Mouse (Mus musculus): ENCODE measurements at regions not wholly inside any gene's neighbourhood (a gene's known extent, or its start where the extent isn't known, plus 50 kb on each side); places are given as distances from the start of the nearest gene placed in this dataset.
"Not testable (repeated sequence)": the region's sequence is repeated elsewhere in the genome, so short reads cannot be mapped to it uniquely, and the experiment has no call there.

DNA sequence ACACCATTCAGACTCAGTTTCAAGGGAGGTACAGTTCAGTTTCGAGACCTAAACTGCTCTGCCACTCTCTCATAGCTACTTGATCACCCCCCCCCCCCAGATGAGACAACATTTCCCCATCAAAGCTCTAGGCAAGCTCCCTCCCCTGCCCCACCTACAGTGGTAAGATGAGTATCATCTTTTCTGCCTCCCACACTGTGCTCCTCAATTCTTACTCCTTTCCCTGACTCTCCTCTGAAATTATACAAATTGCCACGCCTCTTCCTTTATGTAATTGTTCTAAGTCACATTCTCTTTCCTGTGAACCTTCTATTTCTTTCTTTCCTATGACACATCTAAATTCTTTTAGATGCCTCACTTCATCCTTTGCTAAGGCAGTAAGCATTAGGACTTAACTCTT is 321.6 kb downstream of the Htr1b start:
- peak in 1 of 2 experiments; percentile 25 for DNase-seq (ENCODE audit: extremely low spot score in 1 of 2, low spot score in 1 of 2)

DNA sequence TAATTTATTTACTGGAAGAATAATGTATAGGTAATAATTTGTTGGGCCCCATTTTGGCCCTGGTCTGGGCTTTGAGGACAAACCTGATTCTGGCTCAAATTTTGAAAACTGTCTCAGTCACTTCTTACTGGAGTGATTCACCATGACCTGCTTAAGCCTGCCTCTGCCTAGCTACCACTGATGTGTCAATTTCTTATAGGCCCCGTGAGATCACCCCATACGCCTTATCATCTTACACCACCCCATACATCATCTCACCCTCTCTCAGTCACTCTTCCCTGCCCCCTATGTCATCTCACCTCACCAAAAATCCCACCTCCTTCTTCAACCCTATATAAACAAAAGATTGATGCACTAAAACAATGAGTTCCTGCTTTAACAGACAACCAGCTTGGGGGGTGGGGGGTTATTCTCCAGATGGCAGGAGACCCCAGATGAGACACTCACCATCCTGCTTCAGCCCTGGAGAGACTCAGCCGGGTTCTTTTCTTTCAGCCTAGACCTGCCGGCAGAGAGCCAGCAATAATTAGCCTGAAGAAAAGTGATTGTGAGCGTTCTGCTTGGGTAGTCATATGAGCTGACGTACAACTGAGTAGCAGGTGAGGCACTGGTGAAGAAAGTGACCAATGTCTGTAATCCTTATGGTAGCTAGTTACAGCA is 325.0 kb downstream of the Htr1b start:
- no peak for DNase-seq (ENCODE audit: extremely low spot score in 1 of 2, low spot score in 1 of 2)

DNA sequence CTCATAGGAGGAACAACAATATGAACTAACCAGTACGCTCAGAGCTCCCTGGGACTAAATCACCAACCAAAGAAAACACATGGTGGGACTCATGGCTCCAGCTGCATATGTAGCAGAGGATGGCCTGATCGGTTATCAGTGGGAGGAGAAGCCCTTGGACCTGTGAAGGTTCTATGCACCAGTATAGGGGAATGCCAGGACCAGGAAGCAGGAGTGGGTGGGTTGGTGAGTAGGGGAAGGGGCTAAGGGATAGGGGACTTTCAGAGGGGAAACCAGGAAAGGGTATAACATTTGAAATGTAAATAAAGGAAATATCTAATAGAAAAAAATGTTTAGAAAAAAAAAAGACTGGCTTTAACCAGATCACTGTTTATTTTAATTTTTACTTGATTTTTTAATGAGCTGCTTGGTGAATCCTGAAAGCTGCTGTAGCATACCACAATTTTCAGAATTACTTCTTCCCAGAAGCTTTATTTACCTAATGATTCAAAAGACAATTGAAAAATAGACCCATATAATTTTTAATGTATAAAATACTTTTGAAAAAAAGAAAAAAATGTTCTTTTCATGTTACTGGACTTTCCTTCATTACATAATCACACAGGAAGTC is 328.1 kb downstream of the Htr1b start:
- DNase-seq (ENCODE audit: extremely low spot score in 1 of 2, low spot score in 1 of 2) = no peak

DNA sequence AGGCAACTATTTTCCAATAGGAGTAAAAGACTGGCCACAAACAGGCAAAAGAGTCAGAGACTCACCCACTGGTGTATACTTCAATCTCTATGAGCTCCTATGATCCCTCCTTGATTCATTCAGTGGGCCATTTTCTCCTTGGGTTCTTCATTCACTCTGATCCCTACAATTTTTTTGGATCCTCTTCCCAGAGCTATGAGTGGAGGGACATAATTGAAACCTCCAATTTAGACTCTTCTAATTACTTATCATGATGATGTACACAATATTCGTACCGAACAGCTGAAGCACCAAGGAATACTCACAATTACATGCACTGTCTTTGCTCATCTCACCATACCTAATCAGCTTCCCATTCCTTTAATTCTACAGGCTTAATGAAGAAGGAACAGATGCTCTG is 357.9 kb downstream of the Htr1b start:
- DNase-seq (ENCODE audit: extremely low spot score in 1 of 2, low spot score in 1 of 2) = no peak

DNA sequence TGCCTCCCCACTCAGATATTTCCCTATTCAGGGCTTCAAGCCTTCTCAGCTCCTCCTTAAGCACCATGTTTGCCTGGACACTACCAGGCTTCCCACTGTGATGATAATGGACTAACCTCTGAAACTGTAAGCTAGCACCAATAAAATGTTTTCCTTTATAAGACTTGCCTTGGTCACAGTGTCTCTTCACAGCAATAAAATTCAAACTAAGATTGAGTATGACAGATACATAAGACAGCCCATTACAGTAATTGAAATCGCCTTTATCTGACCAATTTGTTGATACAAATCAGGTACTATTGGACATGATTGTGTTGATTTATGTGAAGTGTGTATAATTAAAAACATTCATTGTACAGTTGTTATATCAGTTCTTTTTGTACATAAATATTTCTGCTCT is 358.3 kb downstream of the Htr1b start:
- DNase-seq (ENCODE audit: extremely low spot score in 1 of 2, low spot score in 1 of 2) = no peak

DNA sequence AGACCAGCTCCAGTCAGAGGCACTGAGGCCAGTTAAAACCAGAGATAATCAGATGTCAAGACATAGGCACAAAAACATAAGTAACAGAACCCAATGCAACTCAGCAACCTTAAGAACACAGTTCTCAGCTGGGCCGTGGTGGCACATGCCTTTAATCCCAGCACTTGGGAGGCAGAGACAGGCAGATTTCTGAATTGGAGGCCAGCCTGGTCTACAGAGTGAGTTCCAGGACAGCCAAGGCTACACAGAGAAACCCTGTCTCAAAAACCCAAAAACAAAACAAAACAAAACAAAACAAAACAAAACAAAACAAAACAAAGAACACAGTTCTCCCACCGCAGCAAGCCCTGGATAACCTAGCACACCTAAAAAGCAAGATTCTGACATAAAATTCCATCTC is 408.7 kb downstream of the Htr1b start:
- not testable (repeated sequence) for DNase-seq (ENCODE audit: extremely low spot score in 1 of 2, low spot score in 1 of 2)

DNA sequence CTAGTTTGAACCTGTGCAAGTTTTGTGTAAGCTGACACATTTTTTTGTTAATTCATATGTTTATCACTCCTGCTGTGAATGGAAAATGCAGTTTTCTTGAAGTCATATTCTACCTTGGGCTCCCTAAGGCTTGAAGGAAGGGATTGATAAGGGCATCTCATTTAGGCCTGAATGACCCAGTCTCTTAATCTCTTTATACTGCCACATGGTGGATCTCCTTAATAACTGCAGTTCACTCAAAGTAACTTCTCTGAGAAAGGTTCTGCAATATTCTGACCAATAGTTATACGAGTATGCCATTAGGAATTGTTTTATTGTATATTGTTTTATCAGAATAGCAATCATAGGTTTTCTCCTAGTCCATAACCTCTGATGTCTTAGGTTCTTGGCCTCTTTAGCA is 415.7 kb downstream of the Htr1b start:
- no peak for DNase-seq (ENCODE audit: extremely low spot score in 1 of 2, low spot score in 1 of 2)

DNA sequence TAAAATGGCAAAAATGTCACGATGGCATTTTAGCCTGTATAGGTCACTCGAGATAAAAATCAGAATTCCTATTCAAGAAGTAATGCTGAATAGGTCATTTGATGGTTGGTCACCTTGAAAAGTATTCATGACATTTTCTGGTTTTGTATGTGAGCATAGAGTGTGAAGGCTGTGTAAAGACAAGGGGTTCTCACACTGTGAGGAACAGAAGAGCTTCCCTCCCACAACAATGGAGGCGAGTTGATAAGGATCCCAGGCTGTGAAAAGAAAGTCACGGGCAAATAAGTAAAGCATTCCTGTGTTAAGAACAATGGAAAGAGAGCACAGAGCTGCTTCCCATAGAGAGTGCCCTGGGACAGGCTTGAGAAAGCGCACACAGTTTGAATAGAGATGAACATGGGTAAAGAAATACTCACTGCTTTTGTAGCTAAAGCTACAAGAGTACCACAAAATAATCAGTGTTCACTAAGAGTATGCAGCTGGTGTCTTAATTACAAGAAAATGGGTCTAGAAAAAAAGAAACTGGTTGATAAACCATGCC is 418.0 kb downstream of the Htr1b start:
- DNase-seq (ENCODE audit: extremely low spot score in 1 of 2, low spot score in 1 of 2) = no peak

DNA sequence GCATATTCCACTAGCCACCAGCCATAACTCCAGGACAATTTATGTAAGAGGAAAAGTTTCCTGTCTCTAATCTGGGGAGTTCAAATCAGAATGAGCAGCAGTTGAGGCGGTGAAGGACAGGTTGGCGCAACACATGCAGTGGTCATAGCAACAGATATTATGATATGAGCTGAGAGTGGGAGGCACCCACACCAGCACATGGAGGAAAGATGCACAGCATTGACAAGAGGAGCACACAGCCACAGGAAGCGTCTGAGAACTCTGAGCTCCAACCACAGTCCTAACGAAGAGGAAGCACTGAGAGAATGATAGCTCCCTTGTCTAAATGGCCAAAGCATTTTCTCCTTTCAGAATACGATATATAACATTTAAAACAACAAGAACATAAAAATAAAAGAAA is 418.9 kb downstream of the Htr1b start:
- peak in 1 of 2 experiments; percentile 9 for DNase-seq (ENCODE audit: extremely low spot score in 1 of 2, low spot score in 1 of 2)

DNA sequence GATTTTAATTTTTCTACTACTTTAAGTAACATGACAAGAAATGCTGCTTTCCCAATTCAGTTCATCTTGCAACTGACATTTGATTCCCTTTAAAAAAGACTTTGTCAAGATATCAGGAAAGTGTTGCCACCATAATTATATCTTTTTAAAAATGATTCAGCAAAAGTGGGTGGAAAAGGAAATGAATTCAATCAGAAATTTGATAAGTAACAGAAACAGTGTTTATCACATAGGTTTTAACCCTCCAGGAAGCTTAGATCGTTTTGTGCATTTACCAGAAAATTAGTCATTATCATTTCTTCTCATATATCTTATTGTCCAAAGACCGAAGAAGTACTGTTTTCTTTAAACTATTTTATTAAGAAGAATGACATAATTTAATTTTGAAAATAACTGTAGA is 441.0 kb downstream of the Htr1b start:
- no peak for DNase-seq (ENCODE audit: extremely low spot score in 1 of 2, low spot score in 1 of 2)

Data from frontal cortex, adult 2 months (tissue).